Mouse (Mus musculus) urinary bladder, postnatal 4 days (tissue): Measurements from ENCODE around the gene Ccdc110.
A peak's percentile ranks its signal among the peaks of the same experiment; 100 is the strongest.

ENCODE experiments used
- DNase-seq, 2 experiments: peaks; one replicate each; pipeline ENCODE4 v3.0.0; 2021 to 2022; ENCODE audit warnings: low spot score in 2 of 2

Ccdc110 gene

DNA sequence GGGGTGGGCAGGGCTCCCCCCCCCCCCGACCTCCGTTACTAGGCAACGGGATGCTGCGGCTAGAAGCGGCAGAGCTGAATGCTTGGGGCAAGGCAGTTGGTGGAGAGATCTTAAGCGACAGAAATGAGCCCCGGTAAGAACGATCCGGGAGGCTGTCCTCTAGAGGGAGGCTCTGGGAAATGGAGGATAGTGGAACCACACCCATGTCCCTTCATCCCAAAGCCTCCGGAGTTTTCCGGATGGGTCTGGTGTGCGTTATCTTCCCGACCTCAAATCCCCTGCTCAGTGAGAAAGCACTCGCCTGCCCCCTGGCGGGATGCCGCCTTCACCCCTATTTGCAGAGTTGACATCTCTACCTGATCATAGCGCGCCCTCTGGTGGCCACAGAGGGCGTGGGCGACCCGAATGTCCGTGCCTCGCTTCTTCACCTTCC is at the start of gene Ccdc110:
TSS of gene Ccdc110 (plus strand) at position 38 of the 433 bp plus-strand sequence.
- peak; percentile 90 to 98 for DNase-seq

GRCm38 (mm10) chr8:45885202-45885685 is 49.2 kb upstream of the Ccdc110 start, which contains the start of gene Pdlim3:
TSS of gene Pdlim3 (plus strand) at chr8:45885461.
- DNase-seq, result peak; percentile 61 to 69

- no peak for DNase-seq
Measured at GRCm38 (mm10) chr8:45885775-45886174, 48.6 kb upstream of the Ccdc110 start.

DNA sequence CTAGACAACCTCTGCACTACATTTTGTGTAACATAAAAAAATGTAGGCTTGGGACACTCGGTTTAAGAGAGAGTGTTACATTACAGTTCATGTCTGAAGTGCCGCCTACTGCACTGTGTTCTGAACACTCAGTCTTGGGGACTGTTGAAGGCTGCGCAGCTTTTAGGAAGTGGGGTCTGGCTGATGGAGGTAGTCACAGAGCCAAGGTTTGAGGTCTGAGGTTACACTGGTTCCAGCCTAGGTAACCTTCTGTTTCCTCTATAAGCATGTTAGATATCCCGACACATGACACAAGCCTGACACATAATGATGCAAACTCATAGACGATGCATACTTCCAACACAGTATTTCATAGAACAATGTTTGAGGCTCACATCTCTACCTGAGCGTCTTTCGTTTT is 44.7 kb upstream of the Ccdc110 start:
- no peak for DNase-seq

DNA sequence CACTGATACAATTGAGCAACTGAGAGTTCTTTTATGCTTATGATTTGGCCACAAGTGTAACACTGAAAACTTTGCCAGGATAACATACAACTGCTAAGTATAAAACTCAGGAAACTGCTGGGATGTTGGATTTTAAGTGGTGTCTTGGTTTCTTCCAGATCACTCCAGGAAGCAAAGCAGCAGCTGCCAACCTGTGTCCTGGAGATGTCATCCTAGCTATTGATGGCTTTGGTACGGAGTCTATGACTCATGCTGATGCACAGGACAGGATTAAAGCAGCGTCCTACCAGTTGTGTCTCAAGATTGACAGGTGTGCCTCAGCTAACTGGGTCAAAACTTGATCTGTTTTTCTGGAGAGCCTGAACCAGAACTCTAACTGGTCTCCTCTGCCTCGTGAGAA is 37.8 kb upstream of the Ccdc110 start:
- DNase-seq, result no peak

DNA sequence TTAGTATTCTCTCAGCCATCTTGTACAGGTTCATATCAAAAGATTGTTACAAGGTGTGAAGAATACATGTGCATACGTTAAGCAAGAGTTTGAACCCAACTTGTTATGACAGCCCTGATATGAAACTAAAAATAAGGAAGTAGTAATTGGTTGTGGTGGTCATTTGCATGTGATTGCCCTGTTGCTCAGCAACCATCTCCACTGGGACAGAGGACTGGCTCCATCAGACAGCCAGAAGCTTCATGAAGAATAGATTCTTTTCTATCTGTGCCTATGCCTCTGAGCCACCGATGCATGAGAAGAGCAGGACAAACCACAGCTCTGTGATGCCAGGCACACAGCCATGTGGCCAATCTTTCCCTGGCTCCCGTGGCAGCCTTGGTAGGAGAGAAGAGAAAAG is 34.6 kb upstream of the Ccdc110 start:
- DNase-seq, result no peak

DNA sequence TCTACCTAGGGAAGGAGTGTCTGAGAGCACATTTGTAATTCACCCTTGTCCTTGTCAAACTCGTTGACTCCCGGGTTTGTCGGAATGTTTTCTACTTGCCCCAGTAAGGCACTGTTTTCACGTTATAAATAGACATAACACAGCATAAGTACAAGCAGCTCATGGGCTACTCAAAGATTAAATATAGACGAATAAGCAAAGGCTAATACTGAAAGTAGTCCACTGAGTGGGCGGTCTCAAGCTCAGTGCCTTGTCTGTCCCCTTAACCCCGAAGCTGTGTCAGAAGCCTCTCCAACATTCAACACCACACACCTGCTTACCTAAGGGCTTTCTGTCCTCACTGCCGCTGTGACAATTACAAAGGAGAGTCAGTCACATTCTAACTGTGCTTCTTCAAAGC is 32.8 kb upstream of the Ccdc110 start:
- DNase-seq, result no peak

- DNase-seq, result no peak
Measured at GRCm38 (mm10) chr8:45903659-45904058, 30.8 kb upstream of the Ccdc110 start.

DNA sequence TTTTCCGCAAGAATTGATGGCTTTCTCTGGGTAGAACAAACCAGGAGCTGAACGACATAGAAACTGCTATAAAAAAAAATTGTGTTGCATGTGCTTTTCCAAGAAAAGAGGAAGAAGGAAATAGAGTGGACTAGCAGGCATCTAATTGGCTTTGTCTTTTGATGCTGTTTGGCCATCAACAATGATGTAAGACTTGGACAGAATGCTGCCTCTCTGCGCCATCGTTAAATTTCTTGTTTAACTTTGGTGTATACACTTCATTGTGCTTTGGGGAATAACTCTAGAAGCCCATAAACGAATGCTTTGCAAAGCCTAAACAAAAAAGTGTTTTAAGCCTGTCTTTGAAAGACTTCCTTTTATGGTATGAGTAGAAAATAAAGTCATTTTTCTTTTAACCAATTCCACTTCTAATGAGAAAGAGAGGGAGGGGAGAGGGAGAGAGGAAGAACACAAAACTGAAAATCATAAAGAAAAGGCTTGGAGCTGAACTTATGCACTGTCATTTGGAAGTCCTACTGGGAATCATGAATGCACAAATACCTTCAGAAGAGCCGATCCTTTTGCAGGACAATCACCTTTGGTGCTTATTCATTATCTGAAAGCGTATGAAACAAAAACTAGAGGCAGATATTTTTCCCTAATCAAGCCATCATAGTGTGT is 28.7 kb upstream of the Ccdc110 start:
- DNase-seq, result no peak

DNA sequence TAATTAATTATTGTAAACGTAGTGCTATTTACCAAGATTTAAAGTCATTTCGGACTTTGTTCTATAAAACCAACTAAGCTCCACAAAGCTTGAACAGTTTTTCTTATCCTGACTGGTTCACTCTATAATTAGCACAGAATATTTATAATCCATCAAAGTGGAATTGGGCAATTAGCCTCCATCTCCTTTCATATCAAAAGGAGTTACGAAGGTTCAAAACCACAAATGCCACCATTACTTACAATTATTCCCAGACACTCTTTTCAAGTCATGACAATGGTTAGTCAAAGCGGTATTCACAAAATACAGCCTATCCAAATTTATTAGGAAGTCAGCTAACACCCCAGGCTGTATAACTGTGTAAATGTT is 28.2 kb upstream of the Ccdc110 start:
- no peak for DNase-seq

- no peak for DNase-seq
Measured at GRCm38 (mm10) chr8:45913707-45914106, 20.7 kb upstream of the Ccdc110 start.

- no peak for DNase-seq
Measured at GRCm38 (mm10) chr8:45916496-45916895, 17.9 kb upstream of the Ccdc110 start.

- no peak for DNase-seq
Measured at GRCm38 (mm10) chr8:45917040-45917679, 17.3 kb upstream of the Ccdc110 start.

- DNase-seq, result no peak
Measured at GRCm38 (mm10) chr8:45918891-45919290, 15.5 kb upstream of the Ccdc110 start.

DNA sequence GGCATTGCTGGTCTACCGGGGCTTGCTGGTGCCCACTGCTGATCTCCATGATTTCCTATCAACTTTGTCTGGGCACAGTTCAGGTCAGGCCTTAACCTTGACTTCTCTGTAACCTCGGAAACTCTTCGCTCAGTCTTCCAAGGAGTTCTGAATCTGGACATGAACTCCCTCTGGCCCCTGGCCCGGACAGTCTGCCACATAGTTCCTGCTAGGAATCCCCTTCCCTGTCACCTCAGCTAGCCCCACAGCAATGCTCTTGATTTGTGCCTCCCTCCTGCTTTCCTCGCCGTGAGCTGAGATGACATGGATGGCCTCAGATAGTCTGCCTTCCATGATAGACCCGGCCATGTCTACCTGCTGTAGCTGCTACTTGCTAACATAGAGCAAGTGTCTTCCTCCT is 14.0 kb upstream of the Ccdc110 start:
- DNase-seq, result no peak

DNA sequence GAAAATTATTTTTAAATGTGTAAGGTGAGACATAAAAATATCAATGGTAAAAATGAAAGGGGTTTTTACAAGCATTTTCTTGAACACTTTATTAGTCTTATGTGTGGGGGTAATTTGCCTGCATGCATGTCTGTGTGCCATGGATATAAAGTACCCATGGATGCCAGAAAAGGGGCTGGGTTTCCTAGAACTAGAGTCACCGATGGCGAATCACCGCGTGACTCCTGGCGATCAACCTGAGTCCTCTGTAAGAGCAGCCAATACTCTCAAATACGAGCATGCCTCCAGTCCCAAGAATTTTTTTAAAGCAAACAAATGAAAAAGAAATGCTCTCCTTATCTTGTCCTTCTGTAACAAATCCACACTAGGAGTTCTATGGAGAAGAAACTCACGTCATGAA is 12.3 kb upstream of the Ccdc110 start:
- DNase-seq, result no peak

- no peak for DNase-seq
Measured at GRCm38 (mm10) chr8:45936986-45937385, 2.6 kb downstream of the Ccdc110 start.

DNA sequence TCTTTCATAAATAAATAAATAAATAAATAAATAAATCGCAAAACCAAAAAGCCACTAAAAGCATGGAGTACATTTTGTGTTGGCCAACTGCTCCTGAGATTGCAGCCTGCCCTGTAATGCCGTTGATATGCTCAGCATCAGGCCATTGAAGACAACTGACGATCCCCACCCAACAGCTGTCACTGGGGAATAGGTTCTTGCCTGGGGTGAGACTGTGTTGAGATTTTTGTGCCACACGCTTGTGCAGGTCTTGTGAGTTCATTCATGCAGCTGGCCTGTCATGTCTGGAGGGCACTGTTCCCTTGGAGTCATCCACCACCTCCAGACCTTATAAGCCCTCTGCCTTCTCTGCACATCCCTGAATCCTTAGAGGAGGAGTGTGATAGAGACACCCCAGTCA is 11.9 kb downstream of the Ccdc110 start:
- DNase-seq, result no peak

- DNase-seq, result no peak
Measured at GRCm38 (mm10) chr8:45950622-45951021, 16.2 kb downstream of the Ccdc110 start.

DNA sequence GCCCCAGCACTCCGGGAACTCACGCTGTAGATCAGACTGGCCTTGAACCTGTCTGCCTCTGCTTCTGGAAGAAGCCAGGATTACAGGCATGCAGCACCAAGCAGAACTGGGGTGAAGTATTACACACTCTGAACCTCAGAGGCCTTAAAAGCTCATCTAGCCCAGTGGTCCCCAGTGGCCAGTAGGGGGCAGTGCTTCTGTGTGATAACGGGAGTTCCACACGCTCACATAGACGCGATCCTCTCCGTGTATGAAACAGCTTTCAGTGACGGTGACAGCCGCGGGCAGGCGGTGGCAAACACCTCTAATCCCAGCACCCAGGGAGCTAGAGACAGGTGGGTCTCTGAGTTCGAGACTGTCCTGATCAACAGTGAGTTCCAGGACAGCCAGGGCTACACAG is 36.5 kb downstream of the Ccdc110 start:
- no peak for DNase-seq

GRCm38 (mm10) chr8:45973988-45974505 is 39.6 kb downstream of the Ccdc110 start:
- DNase-seq, result no peak

DNA sequence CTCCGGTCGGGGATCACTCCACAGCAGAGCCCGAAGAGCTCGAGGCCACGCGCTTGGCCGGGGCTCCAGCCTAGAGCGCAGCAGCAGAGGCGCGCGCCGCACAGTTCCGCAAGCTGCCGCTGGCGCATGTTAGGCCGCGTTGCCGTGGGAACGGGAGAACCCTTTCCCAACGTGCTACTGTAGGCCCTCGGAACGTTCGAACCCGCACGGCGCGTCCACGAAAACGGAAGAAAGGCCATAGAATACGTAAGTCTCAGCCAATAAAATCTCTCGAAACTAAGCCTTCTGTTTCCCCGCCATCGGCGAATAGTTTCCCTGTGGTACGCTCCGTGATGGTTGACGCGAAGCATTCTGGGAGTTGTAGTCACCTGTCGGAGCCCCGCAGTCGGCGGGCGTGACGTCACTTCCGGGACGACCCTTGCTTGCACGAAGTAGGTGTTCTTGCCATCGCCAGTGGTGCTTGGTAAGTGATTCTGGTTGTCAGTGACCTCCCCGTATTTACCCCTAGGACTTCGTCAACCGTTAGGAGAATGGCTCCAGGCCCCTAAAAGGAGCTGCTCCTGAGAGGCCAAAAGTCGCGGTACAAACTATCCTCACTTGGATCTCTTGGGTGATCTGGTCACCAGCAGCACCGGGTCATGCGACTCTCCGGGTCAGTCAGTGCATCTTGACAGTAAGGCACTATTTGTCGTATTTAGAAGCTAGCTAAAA is 40.9 kb downstream of the Ccdc110 start, which contains the start of the genes 1700029J07Rik and Ufsp2:
TSS of gene 1700029J07Rik (minus strand) at position 127 of the 711 bp plus-strand sequence.
TSS of gene Ufsp2 (plus strand) at position 403 of the 711 bp plus-strand sequence.
- peak; percentile 94 to 98 for DNase-seq
